Mouse (Mus musculus) C2C12 (cell line): Measurements from ENCODE around the gene Aspg.

Experiments
- CEBPB ChIP-seq: IDR thresholded peaks from one replicate; pipeline ENCODE4 v1.6.1; 2011; ENCODE audit warnings: low read depth, mild to moderate bottlenecking, control low read depth, moderate library complexity
- CTCF ChIP-seq: IDR thresholded peaks from one replicate; pipeline ENCODE4 v1.5.1; 2011; ENCODE audit not compliant: control insufficient read depth, insufficient read depth, insufficient read length
- FOSL1 ChIP-seq: IDR thresholded peaks from one replicate; pipeline ENCODE4 v1.8.0; 2011; ENCODE audit warnings: mild to moderate bottlenecking, low read length; ENCODE audit not compliant: poor library complexity, insufficient read depth, severe bottlenecking
- MYOD1 ChIP-seq: IDR thresholded peaks from one replicate; pipeline ENCODE4 v1.6.1; 2011; ENCODE audit warnings: low read depth; ENCODE audit not compliant: control insufficient read depth, insufficient read length
- USF1 ChIP-seq: IDR thresholded peaks from one replicate; pipeline ENCODE4 v1.6.1; 2011; ENCODE audit warnings: low read depth, mild to moderate bottlenecking, control low read depth, moderate library complexity

DNA sequence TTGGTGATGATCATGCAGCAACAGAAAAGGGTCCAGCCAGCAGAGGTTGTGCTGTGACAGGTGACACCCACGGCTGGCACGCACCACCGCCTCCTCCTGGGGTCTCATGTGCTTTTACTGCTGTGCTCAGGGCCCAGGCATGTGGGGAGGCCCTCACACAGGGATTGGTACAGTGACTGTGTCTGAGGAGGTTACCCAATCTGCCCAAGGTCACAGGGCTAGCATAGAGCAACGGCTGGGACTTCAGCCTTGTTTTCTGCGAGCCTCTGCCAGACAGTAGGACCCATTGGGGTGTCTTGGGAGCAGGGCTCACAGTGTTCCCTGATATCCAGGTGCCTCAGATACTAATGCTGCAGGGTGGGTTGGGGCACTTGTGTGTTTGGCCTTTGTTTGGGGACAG, 4.8 kb downstream of the Aspg start:
- TF ChIP-seq CTCF = no peak
- TF ChIP-seq CEBPB = no peak
- TF ChIP-seq USF1 = no peak
- no peak for TF ChIP-seq MYOD1
- no peak for TF ChIP-seq FOSL1
